Mouse (Mus musculus): ENCODE data around the gene Tmcc2. TPM values are rescaled to one million over a fixed set of nuclear protein-coding genes. Genes with fewer than 3 reads are reported as not detected.

Tmcc2 gene
- polyA plus RNA-seq, 1 experiment from 2014 or later, result 12.0 TPM

GRCm38 (mm10) chr1:132346951-132347350 lies 44.1 kb downstream of the Tmcc2 start:
- Histone ChIP-seq H3K4me1 (replicated peaks; ENCODE audit: control insufficient read depth, insufficient read depth, low read length) (no peaks in the 10 kb centered on the region), H3K4me3 (ENCODE audit: low read depth, low read length) (no peak overlapping the region), H3K36me3 (ENCODE audit: control insufficient read depth, insufficient read depth, low read length) (no peaks in the 10 kb centered on the region), H3K27ac (ENCODE audit: low read depth, low read length) (no peak overlapping the region), H3K27me3 (ENCODE audit: control insufficient read depth, insufficient read depth, low read length) (no peaks in the 10 kb centered on the region), H3K9me3 (ENCODE audit: control insufficient read depth, low read length) (no peaks in the 10 kb centered on the region), H3K4me2 (replicated peaks; ENCODE audit: low read depth, low read length) (no peak overlapping the region), H3K9ac (ENCODE audit: low read depth, low read length) (no peak overlapping the region)
- no peak for DNase-seq (ENCODE audit: low spot score)
- no peak for ATAC-seq (ENCODE audit: low FRiP score)

- Histone ChIP-seq H3K4me3 (ENCODE audit: low read depth, low read length) (no peak overlapping the region), H3K9ac (ENCODE audit: low read depth, low read length) (no peak overlapping the region), H3K4me1 (replicated peaks; ENCODE audit: control insufficient read depth, insufficient read depth, low read length) (no peaks in the 10 kb centered on the region), H3K27me3 (ENCODE audit: control insufficient read depth, insufficient read depth, low read length) (no peaks in the 10 kb centered on the region), H3K27ac (ENCODE audit: low read depth, low read length) (no peak overlapping the region), H3K36me3 (ENCODE audit: control insufficient read depth, insufficient read depth, low read length) (no peaks in the 10 kb centered on the region), H3K9me3 (ENCODE audit: control insufficient read depth, low read length) (no peaks in the 10 kb centered on the region), H3K4me2 (replicated peaks; ENCODE audit: low read depth, low read length) (no peak overlapping the region)
- ATAC-seq (ENCODE audit: low FRiP score), result no peak
- WGBS, result 83% methylated on average over 12 of the region's 12 CpGs
- no peak for DNase-seq (ENCODE audit: low spot score)
Measured at GRCm38 (mm10) chr1:132346134-132346851, 44.8 kb downstream of the Tmcc2 start.

GRCm38 (mm10) chr1:132345514-132345913 lies 45.6 kb downstream of the Tmcc2 start:
- Histone ChIP-seq H3K4me2 (replicated peaks; ENCODE audit: low read depth, low read length) (no peak overlapping the region), H3K4me3 (ENCODE audit: low read depth, low read length) (no peak overlapping the region), H3K9me3 (ENCODE audit: control insufficient read depth, low read length) (no peaks in the 10 kb centered on the region), H3K9ac (ENCODE audit: low read depth, low read length) (no peak overlapping the region), H3K4me1 (replicated peaks; ENCODE audit: control insufficient read depth, insufficient read depth, low read length) (no peaks in the 10 kb centered on the region), H3K36me3 (ENCODE audit: control insufficient read depth, insufficient read depth, low read length) (no peaks in the 10 kb centered on the region), H3K27ac (ENCODE audit: low read depth, low read length) (no peak overlapping the region), H3K27me3 (ENCODE audit: control insufficient read depth, insufficient read depth, low read length) (no peaks in the 10 kb centered on the region)
- 80% methylated on average over 4 of the region's 4 CpGs for WGBS
- DNase-seq (ENCODE audit: low spot score) (no peak), ATAC-seq (ENCODE audit: low FRiP score) (no peak)

GRCm38 (mm10) chr1:132343656-132344055 lies 47.4 kb downstream of the Tmcc2 start:
- H3K9ac ChIP-seq (ENCODE audit: low read depth, low read length), result no peak overlapping the region
- DNase-seq (ENCODE audit: low spot score), result no peak
- H3K4me1 ChIP-seq (replicated peaks; ENCODE audit: control insufficient read depth, insufficient read depth, low read length), result no peaks in the 10 kb centered on the region
- no peaks in the 10 kb centered on the region for H3K9me3 ChIP-seq (ENCODE audit: control insufficient read depth, low read length)
- no peak overlapping the region for H3K27ac ChIP-seq (ENCODE audit: low read depth, low read length)
- ATAC-seq (ENCODE audit: low FRiP score), result no peak
- no peaks in the 10 kb centered on the region for H3K36me3 ChIP-seq (ENCODE audit: control insufficient read depth, insufficient read depth, low read length)
- WGBS, result 82% methylated on average over 1 of the region's 1 CpGs
- no peaks in the 10 kb centered on the region for H3K27me3 ChIP-seq (ENCODE audit: control insufficient read depth, insufficient read depth, low read length)
- no peak overlapping the region for H3K4me2 ChIP-seq (replicated peaks; ENCODE audit: low read depth, low read length)
- no peak overlapping the region for H3K4me3 ChIP-seq (ENCODE audit: low read depth, low read length)

- DNase-seq (ENCODE audit: low spot score) (no peak), ATAC-seq (ENCODE audit: low FRiP score) (no peak)
- 81% methylated on average over 2 of the region's 2 CpGs for WGBS
- no peak overlapping the region for H3K4me2 ChIP-seq (replicated peaks; ENCODE audit: low read depth, low read length)
- no peaks in the 10 kb centered on the region for H3K36me3 ChIP-seq (ENCODE audit: control insufficient read depth, insufficient read depth, low read length)
- H3K4me3 ChIP-seq (ENCODE audit: low read depth, low read length), result no peak overlapping the region
- H3K27ac ChIP-seq (ENCODE audit: low read depth, low read length), result no peak overlapping the region
- no peaks in the 10 kb centered on the region for H3K27me3 ChIP-seq (ENCODE audit: control insufficient read depth, insufficient read depth, low read length)
- H3K9ac ChIP-seq (ENCODE audit: low read depth, low read length), result no peak overlapping the region
- no peaks in the 10 kb centered on the region for H3K4me1 ChIP-seq (replicated peaks; ENCODE audit: control insufficient read depth, insufficient read depth, low read length)
- H3K9me3 ChIP-seq (ENCODE audit: control insufficient read depth, low read length), result no peaks in the 10 kb centered on the region
Measured at GRCm38 (mm10) chr1:132343191-132343590, 47.9 kb downstream of the Tmcc2 start.

- H3K9ac ChIP-seq (ENCODE audit: low read depth, low read length), result no peak overlapping the region
- DNase-seq (ENCODE audit: low spot score), result no peak
- no peak overlapping the region for H3K4me2 ChIP-seq (replicated peaks; ENCODE audit: low read depth, low read length)
- no peaks in the 10 kb centered on the region for H3K27me3 ChIP-seq (ENCODE audit: control insufficient read depth, insufficient read depth, low read length)
- H3K9me3 ChIP-seq (ENCODE audit: control insufficient read depth, low read length), result no peaks in the 10 kb centered on the region
- no peak overlapping the region for H3K27ac ChIP-seq (ENCODE audit: low read depth, low read length)
- no peaks in the 10 kb centered on the region for H3K4me1 ChIP-seq (replicated peaks; ENCODE audit: control insufficient read depth, insufficient read depth, low read length)
- H3K36me3 ChIP-seq (ENCODE audit: control insufficient read depth, insufficient read depth, low read length), result no peaks in the 10 kb centered on the region
- 52% methylated on average over 3 of the region's 3 CpGs for WGBS
- no peak overlapping the region for H3K4me3 ChIP-seq (ENCODE audit: low read depth, low read length)
- ATAC-seq (ENCODE audit: low FRiP score), result no peak
Measured at GRCm38 (mm10) chr1:132342518-132342917, 48.6 kb downstream of the Tmcc2 start.

GRCm38 (mm10) chr1:132341731-132342501 lies 49.2 kb downstream of the Tmcc2 start:
- H3K27me3 ChIP-seq (ENCODE audit: control insufficient read depth, insufficient read depth, low read length), result no peaks in the 10 kb centered on the region
- H3K4me3 ChIP-seq (ENCODE audit: low read depth, low read length), result no peak overlapping the region
- H3K27ac ChIP-seq (ENCODE audit: low read depth, low read length), result no peak overlapping the region
- ATAC-seq (ENCODE audit: low FRiP score) (no peak), DNase-seq (ENCODE audit: low spot score) (no peak)
- H3K4me2 ChIP-seq (replicated peaks; ENCODE audit: low read depth, low read length), result no peak overlapping the region
- no peak overlapping the region for H3K9ac ChIP-seq (ENCODE audit: low read depth, low read length)
- WGBS, result 55% methylated on average over 5 of the region's 5 CpGs
- H3K9me3 ChIP-seq (ENCODE audit: control insufficient read depth, low read length), result no peaks in the 10 kb centered on the region
- H3K36me3 ChIP-seq (ENCODE audit: control insufficient read depth, insufficient read depth, low read length), result no peaks in the 10 kb centered on the region
- no peaks in the 10 kb centered on the region for H3K4me1 ChIP-seq (replicated peaks; ENCODE audit: control insufficient read depth, insufficient read depth, low read length)

- Histone ChIP-seq H3K36me3 (ENCODE audit: control insufficient read depth, insufficient read depth, low read length) (no peaks in the 10 kb centered on the region), H3K4me3 (ENCODE audit: low read depth, low read length) (no peak overlapping the region), H3K27ac (ENCODE audit: low read depth, low read length) (no peak overlapping the region), H3K4me1 (replicated peaks; ENCODE audit: control insufficient read depth, insufficient read depth, low read length) (peaks cover 24% of the 10 kb centered on the region), H3K4me2 (replicated peaks; ENCODE audit: low read depth, low read length) (no peak overlapping the region), H3K9ac (ENCODE audit: low read depth, low read length) (no peak overlapping the region), H3K9me3 (ENCODE audit: control insufficient read depth, low read length) (no peaks in the 10 kb centered on the region), H3K27me3 (ENCODE audit: control insufficient read depth, insufficient read depth, low read length) (no peaks in the 10 kb centered on the region)
- WGBS, result 49% methylated on average over 8 of the region's 8 CpGs
- no peak for DNase-seq (ENCODE audit: low spot score)
- ATAC-seq (ENCODE audit: low FRiP score), result no peak
Measured at GRCm38 (mm10) chr1:132338027-132338660, 52.9 kb downstream of the Tmcc2 start.
